Mouse (Mus musculus) kidney, postnatal 0 days (tissue): Measurements from ENCODE around the gene Slc22a17. TPM values are rescaled to one million over a fixed set of nuclear protein-coding genes. Genes with fewer than 3 reads are reported as not detected.

ENCODE experiments used
- ATAC-seq: fragments of 200-750 bp; cut with Nextera tagmentation; replicated peaks from 2 replicates; pipeline ENCODE4 v1.8.0; 2017; ENCODE audit warnings: low read depth, moderate number of reproducible peaks, moderate TSS enrichment, moderate library complexity; ENCODE audit not compliant: low FRiP score
- DNase-seq: peaks from one replicate; pipeline ENCODE4 v3.0.0-alpha.2; 2016; ENCODE audit warnings: low spot score
- H3K27ac ChIP-seq: fragments of 300-500 bp; sonication (generic); 2 replicates; pipeline ENCODE4 v1.5.1; 2014; ENCODE audit warnings: mild to moderate bottlenecking
- H3K27me3 ChIP-seq: fragments of 300-500 bp; sonication (generic); 2 replicates; pipeline ENCODE4 v1.6.1; 2014; ENCODE audit warnings: low read length, mixed read lengths; ENCODE audit not compliant: insufficient read depth
- H3K36me3 ChIP-seq: fragments of 300-500 bp; sonication (generic); 2 replicates; pipeline ENCODE4 v1.6.1; 2014; ENCODE audit warnings: low read length, mixed read lengths; ENCODE audit not compliant: insufficient read depth
- H3K4me1 ChIP-seq: fragments of 300-500 bp; sonication (generic); replicated peaks from 2 replicates; pipeline ENCODE4 v1.6.1; 2014; ENCODE audit warnings: antibody characterized with exemption, low read length, mixed read lengths; ENCODE audit not compliant: insufficient read depth
- H3K4me2 ChIP-seq: fragments of 300-500 bp; sonication (generic); 2 replicates; pipeline ENCODE4 v1.6.1; 2014; ENCODE audit warnings: mild to moderate bottlenecking, low read length, moderate library complexity, mixed read lengths
- H3K4me3 ChIP-seq: fragments of 300-500 bp; sonication (generic); replicated peaks from 2 replicates; pipeline ENCODE4 v1.5.1; 2014; ENCODE audit warnings: low read depth, low read length
- H3K9ac ChIP-seq: fragments of 300-500 bp; sonication (generic); 2 replicates; pipeline ENCODE4 v1.6.1; 2014; ENCODE audit warnings: low read depth, low read length
- H3K9me3 ChIP-seq: fragments of 300-500 bp; sonication (generic); replicated peaks from 2 replicates; pipeline ENCODE4 v1.6.1; 2016; ENCODE audit warnings: low read length, inconsistent platforms, mixed read lengths
- CTCF ChIP-seq: IDR thresholded peaks from 2 replicates; pipeline ENCODE4 v1.5.1; 2016; ENCODE audit warnings: antibody characterized with exemption, low read depth, mild to moderate bottlenecking, moderate library complexity
- WGBS: fragments of 180-500 bp; shearing (Covaris S2); extraction: QIAGEN DNeasy Blood & Tissue Kit; methylation state at CpG from one replicate; pipeline ENCODE4 v1.1.7; 2014; 5-methylcytosine and 5-hydroxymethylcytosine counted together
- polyA plus RNA-seq: library from polyadenylated mRNA; unstranded; fragments of >200 nt; fragmentation: Nextera tagmentation; extraction: Ambion mirVana; gene quantifications from 2 replicates; pipeline ENCODE4 v1.2.1, GENCODE M21; 2015

Slc22a17 gene
- polyA plus RNA-seq, 1 experiment from 2014 or later = 48.1 TPM

GRCm38 (mm10) chr14:54924641-54925348, 11.9 kb upstream of the Slc22a17 start:
- Histone ChIP-seq H3K36me3 (0 out of 2 replicates have a peak, but pooled peaks cover under 1% of the 10 kb centered on the region), H3K4me3 (peak overlapping the region; percentile 48), H3K9ac (peak overlapping the region; percentile 80; the same call in 1 of the 2 replicates), H3K27me3 (no peaks in the 10 kb centered on the region), H3K4me1 (peaks cover 22% of the 10 kb centered on the region), H3K27ac (peak overlapping the region; percentile 95), H3K4me2 (peak overlapping the region; percentile 88), H3K9me3 (no peaks in the 10 kb centered on the region)
- WGBS = 31% methylated on average over 7 of the region's 7 CpGs
- ATAC-seq (peak; percentile 47), DNase-seq (peak; percentile 89)
- TF ChIP-seq CTCF = no peak

GRCm38 (mm10) chr14:54920076-54920685, 7.2 kb upstream of the Slc22a17 start:
- H3K9ac ChIP-seq = no peak overlapping the region
- ATAC-seq = no peak
- H3K27ac ChIP-seq = no peak overlapping the region
- no peaks in the 10 kb centered on the region for H3K9me3 ChIP-seq
- peaks cover 11% of the 10 kb centered on the region for H3K4me1 ChIP-seq
- H3K27me3 ChIP-seq = no peaks in the 10 kb centered on the region
- DNase-seq = no peak
- WGBS = 83% methylated on average over 16 of the region's 16 CpGs
- no peak overlapping the region for H3K4me2 ChIP-seq
- H3K36me3 ChIP-seq = peaks cover 23% of the 10 kb centered on the region; the same call in 1 of the 2 replicates
- TF ChIP-seq CTCF = no peak
- no peak overlapping the region for H3K4me3 ChIP-seq

GRCm38 (mm10) chr14:54913343-54913742, 411 bp upstream of the Slc22a17 start:
- H3K9me3 ChIP-seq = no peaks in the 10 kb centered on the region
- peak overlapping the region; percentile 91 for H3K4me3 ChIP-seq
- H3K9ac ChIP-seq = peak overlapping the region; percentile 87
- peak overlapping the region; percentile 99 for H3K4me2 ChIP-seq
- 13% methylated on average over 10 of the region's 10 CpGs for WGBS
- H3K36me3 ChIP-seq = peaks cover 21% of the 10 kb centered on the region; the same call in 1 of the 2 replicates
- no peaks in the 10 kb centered on the region for H3K27me3 ChIP-seq
- H3K4me1 ChIP-seq = no peaks in the 10 kb centered on the region; the same call in 1 of the 2 replicates
- no peak for TF ChIP-seq CTCF
- ATAC-seq (no peak), DNase-seq (no peak)
- no peak overlapping the region for H3K27ac ChIP-seq

GRCm38 (mm10) chr14:54912109-54912850, 652 bp downstream of the Slc22a17 start:
- no peaks in the 10 kb centered on the region for H3K27me3 ChIP-seq
- no peaks in the 10 kb centered on the region for H3K9me3 ChIP-seq
- H3K4me1 ChIP-seq = no peaks in the 10 kb centered on the region; the same call in 1 of the 2 replicates
- DNase-seq (peak; percentile 38), ATAC-seq (peak; percentile 52)
- no peak for TF ChIP-seq CTCF
- H3K27ac ChIP-seq = peak overlapping the region; percentile 31; the same call in 1 of the 2 replicates
- peaks cover 23% of the 10 kb centered on the region for H3K36me3 ChIP-seq
- H3K4me3 ChIP-seq = peak overlapping the region; percentile 91
- 1% methylated on average over 60 of the region's 69 CpGs for WGBS
- H3K4me2 ChIP-seq = peak overlapping the region; percentile 99
- H3K9ac ChIP-seq = peak overlapping the region; percentile 87

- no peak for ATAC-seq
- TF ChIP-seq CTCF = no peak
- DNase-seq = no peak
Measured at GRCm38 (mm10) chr14:54908682-54909081, 4.2 kb downstream of the Slc22a17 start.

GRCm38 (mm10) chr14:54903641-54904040, 9.3 kb downstream of the Slc22a17 start:
- TF ChIP-seq CTCF = no peak
- DNase-seq = no peak
- Histone ChIP-seq H3K9ac (no peak overlapping the region), H3K27me3 (no peaks in the 10 kb centered on the region), H3K9me3 (no peaks in the 10 kb centered on the region), H3K4me1 (no peaks in the 10 kb centered on the region), H3K36me3 (peaks cover 24% of the 10 kb centered on the region), H3K27ac (no peak overlapping the region), H3K4me2 (no peak overlapping the region), H3K4me3 (no peak overlapping the region)
- ATAC-seq = no peak
- WGBS = 78% methylated on average over 4 of the region's 4 CpGs

More at GRCm38 (mm10) chr14:54908682-54909081, 4.2 kb downstream of the Slc22a17 start:
- Histone ChIP-seq H3K27ac (no peak overlapping the region), H3K4me3 (no peak overlapping the region), H3K9ac (no peak overlapping the region), H3K27me3 (no peaks in the 10 kb centered on the region), H3K4me2 (no peak overlapping the region), H3K9me3 (no peaks in the 10 kb centered on the region), H3K4me1 (no peaks in the 10 kb centered on the region; the same call in 1 of the 2 replicates), H3K36me3 (peaks cover 21% of the 10 kb centered on the region)
- WGBS = 51% methylated on average over 7 of the region's 7 CpGs
